Mouse (Mus musculus) B cell, adult 2 months (primary cell): ENCODE data around the gene Aldh16a1.
"Not testable (repeated sequence)": the region's sequence is repeated elsewhere in the genome, so short reads cannot be mapped to it uniquely, and the experiment has no call there.

Experiments
- DNase-seq, 2 experiments: peaks; one replicate each; pipeline ENCODE4 v3.0.0; 2022

The Aldh16a1 gene

GRCm38 (mm10) chr7:45178550-45178949 is 24.2 kb upstream of the Aldh16a1 start:
- DNase-seq: peak; percentile 56 to 61

GRCm38 (mm10) chr7:45176356-45176755 is 22.0 kb upstream of the Aldh16a1 start:
- no peak for DNase-seq

DNA sequence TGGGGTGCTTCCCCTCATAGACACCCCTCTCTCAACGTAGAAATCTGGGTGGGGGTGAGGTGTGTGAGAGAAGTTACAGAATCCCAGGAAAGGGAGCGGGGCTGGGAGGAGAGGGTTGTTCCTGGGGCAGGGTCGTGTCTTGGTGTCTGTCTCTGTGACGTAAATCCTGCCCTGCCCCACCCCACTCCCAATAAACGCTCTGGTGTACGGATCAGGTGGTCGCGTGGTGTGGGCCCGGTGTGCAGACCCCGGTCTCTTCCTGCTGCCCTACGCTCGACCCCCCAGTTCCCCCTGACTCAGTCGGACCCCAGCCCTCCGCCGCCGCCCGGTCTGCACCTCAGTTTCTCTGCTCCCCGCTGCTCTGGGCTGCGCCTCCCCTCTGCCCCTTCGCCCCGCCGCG is 21.5 kb upstream of the Aldh16a1 start:
- no peak for DNase-seq

GRCm38 (mm10) chr7:45175398-45175797 is 21.0 kb upstream of the Aldh16a1 start:
- no peak for DNase-seq

DNA sequence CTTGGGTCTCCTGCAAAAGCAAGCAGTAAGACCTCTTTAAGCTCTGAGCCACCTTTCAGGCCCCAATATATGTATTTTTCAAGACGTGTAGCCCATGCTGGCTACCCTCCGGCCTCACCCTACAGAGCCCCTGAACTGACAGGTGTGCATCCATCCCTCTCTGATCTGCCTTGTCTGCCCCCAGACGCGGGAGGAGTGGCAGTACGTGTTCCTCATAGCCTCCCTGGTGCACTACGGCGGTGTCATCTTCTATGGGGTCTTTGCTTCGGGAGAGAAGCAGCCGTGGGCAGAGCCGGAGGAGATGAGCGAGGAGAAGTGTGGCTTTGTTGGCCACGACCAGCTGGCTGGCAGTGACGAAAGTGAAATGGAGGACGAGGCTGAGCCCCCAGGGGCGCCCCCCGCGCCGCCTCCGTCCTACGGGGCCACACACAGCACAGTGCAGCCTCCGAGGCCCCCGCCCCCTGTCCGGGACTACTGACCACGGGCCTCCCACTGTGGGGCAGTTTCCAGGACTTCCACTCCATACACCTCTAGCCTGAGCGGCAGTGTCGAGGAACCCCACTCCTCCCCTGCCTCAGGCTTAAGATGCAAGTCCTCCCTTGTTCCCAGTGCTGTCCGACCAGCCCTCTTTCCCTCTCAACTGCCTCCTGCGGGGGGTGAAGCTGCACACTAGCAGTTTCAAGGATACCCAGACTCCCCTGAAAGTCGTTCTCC is 20.3 kb upstream of the Aldh16a1 start:
- no peak for DNase-seq

GRCm38 (mm10) chr7:45173772-45174171 is 19.4 kb upstream of the Aldh16a1 start:
- not testable (repeated sequence) for DNase-seq

GRCm38 (mm10) chr7:45172974-45173373 is 18.6 kb upstream of the Aldh16a1 start:
- peak; percentile 73 to 74 for DNase-seq

GRCm38 (mm10) chr7:45169495-45169894 is 15.1 kb upstream of the Aldh16a1 start:
- DNase-seq: peak; percentile 43 to 47

DNA sequence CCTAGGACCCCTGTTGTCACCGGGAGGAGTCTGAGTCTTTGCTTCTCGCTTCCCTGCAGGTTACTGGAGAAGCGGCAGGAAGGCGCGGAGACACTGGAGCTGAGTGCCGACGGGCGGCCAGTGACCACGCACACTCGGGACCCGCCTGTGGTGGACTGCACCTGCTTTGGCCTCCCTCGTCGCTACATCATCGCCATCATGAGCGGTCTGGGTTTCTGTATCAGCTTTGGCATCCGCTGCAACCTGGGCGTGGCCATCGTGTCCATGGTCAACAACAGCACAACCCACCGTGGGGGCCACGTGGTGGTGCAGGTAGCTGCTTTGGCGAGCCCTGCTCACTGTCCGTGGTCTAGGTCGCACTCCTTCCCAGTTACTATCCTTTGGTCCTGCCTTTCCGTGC is 14.3 kb upstream of the Aldh16a1 start:
- DNase-seq: no peak

GRCm38 (mm10) chr7:45167761-45168445 is 13.5 kb upstream of the Aldh16a1 start:
- no peak for DNase-seq

DNA sequence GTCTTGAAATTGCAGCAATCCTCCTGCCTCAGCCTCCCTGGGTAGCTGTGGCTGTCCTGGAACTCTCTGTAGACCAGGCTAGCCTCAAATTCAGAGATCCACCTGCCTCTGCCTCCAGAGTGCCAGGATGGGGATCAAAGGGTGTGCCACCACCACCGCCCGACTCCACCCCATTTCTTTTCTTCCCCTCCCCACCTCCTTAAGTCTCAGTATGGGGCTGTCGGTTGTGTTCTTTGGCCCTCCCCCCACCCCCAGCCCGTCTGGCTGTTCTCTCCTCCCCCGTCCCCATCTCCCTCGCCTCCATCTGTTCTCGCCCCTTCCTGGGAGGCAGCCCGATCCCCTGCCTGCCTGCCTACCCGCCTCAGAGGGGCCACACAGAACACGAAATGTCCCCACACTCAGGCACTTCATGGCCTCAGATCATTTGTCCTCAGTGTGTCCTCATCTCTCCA is 12.6 kb upstream of the Aldh16a1 start:
- DNase-seq: no peak

DNA sequence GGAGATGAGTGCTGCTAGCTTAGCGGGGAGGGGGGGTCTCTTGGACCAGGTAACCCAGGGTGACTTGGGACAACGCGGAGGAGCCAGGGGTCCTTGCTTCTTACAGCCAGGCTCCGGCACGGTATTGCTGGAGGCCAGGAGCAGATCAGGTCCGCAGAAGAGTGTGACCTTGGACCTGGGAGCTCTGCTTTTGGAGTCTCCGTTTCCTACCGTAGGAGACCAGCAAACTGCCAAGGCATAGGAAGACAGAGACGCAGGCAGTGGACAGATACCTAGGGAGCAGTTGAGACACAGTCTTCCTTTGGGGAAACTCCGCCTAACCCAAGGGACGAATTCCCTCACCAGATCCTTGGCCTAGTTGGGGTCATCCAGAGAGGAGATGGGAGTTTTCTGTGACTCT is 11.3 kb upstream of the Aldh16a1 start:
- no peak for DNase-seq

GRCm38 (mm10) chr7:45164833-45165232 is 10.4 kb upstream of the Aldh16a1 start:
- DNase-seq: no peak

DNA sequence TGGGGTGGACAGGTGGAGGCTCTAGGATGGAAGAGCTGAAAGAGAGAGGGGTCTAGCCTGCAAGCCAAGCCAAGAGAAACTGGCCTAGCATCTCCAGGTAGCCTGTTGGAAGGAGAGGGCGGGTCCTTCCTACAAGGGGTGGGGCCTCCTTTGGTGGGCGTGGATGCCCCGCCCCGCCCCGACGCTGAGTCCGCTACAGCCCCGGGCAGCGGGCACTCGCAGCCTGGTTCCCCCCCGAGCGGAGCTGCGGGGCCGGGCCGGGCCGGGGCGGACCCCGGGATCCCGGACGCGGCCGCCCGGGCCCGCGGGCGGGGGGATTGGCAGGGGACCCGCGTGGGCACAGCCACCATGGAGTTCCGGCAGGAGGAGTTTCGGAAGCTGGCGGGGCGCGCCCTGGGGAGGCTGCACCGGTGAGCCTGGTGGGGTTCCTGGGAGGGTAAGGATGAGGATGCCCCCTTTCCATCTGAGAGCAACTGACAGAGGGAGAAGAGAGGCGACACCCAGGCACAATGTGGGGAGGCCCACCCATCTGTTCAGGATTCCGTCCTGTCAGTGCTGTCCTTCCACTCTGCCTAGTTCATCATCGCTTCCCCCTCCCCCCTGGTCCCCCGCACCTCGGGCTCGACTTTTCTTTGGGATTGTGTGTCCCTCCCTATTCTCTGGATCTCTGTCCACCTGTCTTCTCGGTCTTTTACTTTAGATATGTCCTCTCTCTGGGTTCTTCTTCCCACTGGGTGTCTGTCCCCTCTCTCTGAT is 9.5 kb upstream of the Aldh16a1 start, which contains the start of gene Slc17a7:
TSS of gene Slc17a7 (plus strand) at position 215 of the 756 bp plus-strand sequence.
- peak; percentile 58 for DNase-seq

GRCm38 (mm10) chr7:45162996-45163615 is 8.7 kb upstream of the Aldh16a1 start:
- DNase-seq: no peak

GRCm38 (mm10) chr7:45162551-45162950 is 8.2 kb upstream of the Aldh16a1 start:
- no peak for DNase-seq

DNA sequence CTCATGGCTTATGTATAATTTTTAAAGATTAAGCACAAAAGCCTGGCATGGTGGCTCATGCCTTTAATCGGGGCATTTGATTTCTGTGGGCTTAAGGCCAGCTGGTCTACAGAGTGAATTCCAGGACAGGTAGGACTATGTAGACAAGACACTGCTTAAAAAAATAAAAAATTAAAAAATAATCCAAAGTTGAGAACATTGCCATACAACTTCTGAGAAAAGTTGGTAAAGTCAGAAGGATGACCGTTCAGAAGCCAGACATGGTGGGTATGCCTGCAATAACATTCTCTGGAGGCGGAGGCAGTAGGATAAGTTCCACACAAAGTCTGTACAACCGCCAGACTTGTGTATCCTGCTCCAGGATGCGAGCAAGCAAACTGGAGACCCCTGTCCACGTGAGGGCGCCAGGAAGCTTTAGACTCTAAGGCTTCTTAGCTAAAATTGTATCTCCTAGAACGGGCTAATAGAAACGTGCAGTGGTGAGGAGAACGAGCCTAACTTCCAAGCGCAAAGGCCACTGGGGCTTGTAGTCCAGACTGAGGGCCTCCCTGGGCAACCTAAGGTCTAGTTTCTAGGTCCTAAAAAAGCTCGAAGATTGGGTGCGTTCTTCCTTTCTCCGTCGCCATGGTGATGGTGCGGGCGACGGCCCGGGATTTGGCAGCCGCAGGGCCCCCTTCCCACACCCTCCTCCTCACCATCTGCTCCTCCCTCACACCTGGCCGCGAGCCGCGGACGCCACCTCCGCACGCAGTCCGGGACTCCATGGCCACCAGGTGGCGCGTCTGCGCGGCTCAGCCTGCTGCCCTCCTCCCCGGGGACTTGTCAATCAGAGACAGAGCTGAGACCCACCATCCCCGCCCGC is 7.5 kb upstream of the Aldh16a1 start:
- DNase-seq: peak; percentile 93 to 94

- DNase-seq: no peak
Measured at GRCm38 (mm10) chr7:45160866-45161265, 6.5 kb upstream of the Aldh16a1 start.

- DNase-seq: no peak
Measured at GRCm38 (mm10) chr7:45160316-45160800, 6.0 kb upstream of the Aldh16a1 start.

GRCm38 (mm10) chr7:45158991-45159390 is 4.6 kb upstream of the Aldh16a1 start:
- no peak for DNase-seq

DNA sequence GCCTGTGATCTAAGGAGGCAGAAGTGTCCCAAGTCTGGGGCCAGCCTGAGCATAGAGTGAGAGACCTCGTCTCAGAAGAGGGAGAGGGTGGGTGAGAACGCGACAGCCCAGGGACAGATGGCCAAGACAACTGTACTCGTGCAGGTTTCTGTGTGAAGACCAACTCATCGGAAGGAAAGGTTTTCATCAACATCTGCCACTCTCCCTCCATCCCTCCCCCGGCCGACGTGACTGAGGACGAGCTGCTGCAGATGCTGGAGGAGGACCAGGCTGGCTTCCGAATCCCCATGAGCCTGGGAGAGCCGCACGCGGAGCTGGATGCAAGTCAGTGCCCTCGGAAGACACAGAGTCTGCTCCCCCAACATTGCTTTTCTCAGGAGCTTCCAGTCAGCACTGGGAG is 3.1 kb upstream of the Aldh16a1 start:
- no peak for DNase-seq

GRCm38 (mm10) chr7:45156206-45156605 is 1.8 kb upstream of the Aldh16a1 start:
- DNase-seq: no peak
